9 mouse cellular contexts compared by ENCODE assay signal in genomic region chr7:17091280-17091679, GRCm38 (mm10). TPM values are rescaled to one million over a fixed set of nuclear protein-coding genes. Genes with fewer than 3 reads are reported as not detected.
A peak's percentile ranks its signal among the peaks of the same experiment; 100 is the strongest.
DNase-seq lines count a peak whose midpoint lies in the region; ATAC-seq and TF ChIP-seq lines count a peak whose summit lies in the region.
"Had no signal": no experiment of that assay in that cellular context is flagged by ENCODE, and none has a peak within 500 bp of the region (broad histone marks: within the 10 kb centered on the region; RNA-seq: fewer than 3 reads in every experiment).

No protein-coding gene starts in this region.

- H3K9me3 ChIP-seq in G1E (replicated peaks) = no peaks in the 10 kb centered on the region
- H3K9me3 ChIP-seq in intestine, embryonic 15.5 days = no peaks in the 10 kb centered on the region

- no peak overlapping the region for H3K4me2 ChIP-seq in intestine, embryonic 15.5 days (replicated peaks)

- H3K27ac ChIP-seq in intestine, embryonic 15.5 days = no peak overlapping the region

- peaks cover 8% of the 10 kb centered on the region for H3K4me1 ChIP-seq in G1E (ENCODE audit: insufficient read depth, low read depth, low read length)
- H3K4me1 ChIP-seq in intestine, embryonic 15.5 days (replicated peaks) = no peaks in the 10 kb centered on the region

- no peak for ATAC-seq in G1E (ENCODE audit: extremely low read depth, insufficient number of reproducible peaks, low FRiP score, poor library complexity, severe bottlenecking)
- ATAC-seq in intestine, embryonic 15.5 days = no peak

- H3K36me3 ChIP-seq in G1E (replicated peaks) = no peaks in the 10 kb centered on the region
- no peaks in the 10 kb centered on the region for H3K36me3 ChIP-seq in intestine, embryonic 15.5 days

- no peak overlapping the region for H3K4me3 ChIP-seq in G1E (ENCODE audit: low read depth, low read length)
- no peak overlapping the region for H3K4me3 ChIP-seq in intestine, embryonic 15.5 days (replicated peaks)

- TF ChIP-seq CTCF in G1E (IDR thresholded peaks at IDR 0.05; ENCODE audit: low read depth, low read length) = peak; percentile 63

- 6% methylated on average over 1 of the region's 1 CpGs for WGBS in intestine, embryonic 15.5 days

- no peak overlapping the region for H3K9ac ChIP-seq in intestine, embryonic 15.5 days

- DNase-seq in heart, postnatal 4 days = peak; percentile 10
- no peak for DNase-seq in heart, adult 9 months (ENCODE audit: low spot score in 2 of 2)
- DNase-seq in A20 (ENCODE audit: low read depth, low spot score) = peak; percentile 48
- DNase-seq in G1E (ENCODE audit: low spot score) = no peak
- peak; percentile 19 for DNase-seq in lung, postnatal 14 days
- no peak for DNase-seq in testis, postnatal 10 days (ENCODE audit: low spot score)

- peaks cover 26% of the 10 kb centered on the region for H3K27me3 ChIP-seq in G1E (ENCODE audit: insufficient read depth, low read length)
- no peaks in the 10 kb centered on the region for H3K27me3 ChIP-seq in intestine, embryonic 15.5 days (replicated peaks)

RNA-seq across cellular contexts. Expression of gene Psg16, which starts 17.4 kb away (rescaled TPM):
- total RNA-seq in heart, postnatal 4 days (2021) = under 1 TPM; 0.10 to 0.20 TPM
- total RNA-seq in G1E (2014; fragmentation: Nextera tagmentation) = 0.87 and 1.9 TPM in 2 replicates
- total RNA-seq in G1E (2017) = 0.29 and 0.71 TPM in 2 replicates
- 0.02 and 0.08 TPM in 2 replicates for polyA plus RNA-seq in G1E (2012)
- polyA plus RNA-seq in intestine, embryonic 15.5 days (2015; fragmentation: Nextera tagmentation; extraction: Ambion mirVana) = 0.40 and 0.42 TPM in 2 replicates

RNA-seq across cellular contexts. Expression of gene Hif3a, which starts 29.1 kb away (rescaled TPM):
- 1 to 10 TPM; 3.1 to 3.8 TPM for total RNA-seq in heart, postnatal 4 days (2021)
- total RNA-seq in G1E (2014; fragmentation: Nextera tagmentation) (240 and 246 TPM in 2 replicates), G1E (2017) (18.0 and 19.6 TPM in 2 replicates)
- polyA plus RNA-seq in G1E (2012) = 162 and 183 TPM in 2 replicates
- polyA plus RNA-seq in intestine, embryonic 15.5 days (2015; fragmentation: Nextera tagmentation; extraction: Ambion mirVana) = 66.7 and 71.4 TPM in 2 replicates

RNA-seq across cellular contexts. Expression of gene Ceacam3, which starts 58.8 kb away (rescaled TPM):
- not detected for total RNA-seq in heart, postnatal 4 days (2021)
- not detected in 2 replicates for total RNA-seq in G1E (2014; fragmentation: Nextera tagmentation)
- total RNA-seq in G1E (2017) = 0.29 and 0.44 TPM in 2 replicates
- polyA plus RNA-seq in G1E (2012) = 0.02 TPM in 1 of 2 replicates, not detected in the other
- not detected in 2 replicates for polyA plus RNA-seq in intestine, embryonic 15.5 days (2015; fragmentation: Nextera tagmentation; extraction: Ambion mirVana)
- total RNA-seq: heart, adult 18-20 months; layer of hippocampus, postnatal 25 days had no signal

Comparison
In these comparisons a context has a peak if more than half of its experiments do, and no peak if none do; other contexts are left out.
1. DNase-seq: peak in heart, postnatal 4 days (single experiment), A20 (single experiment) and lung, postnatal 14 days (single experiment); none in heart, adult 9 months (0 of 2), G1E (single experiment) and testis, postnatal 10 days (single experiment).